Mouse (Mus musculus): ENCODE results near the gene Tm9sf4.

DNA sequence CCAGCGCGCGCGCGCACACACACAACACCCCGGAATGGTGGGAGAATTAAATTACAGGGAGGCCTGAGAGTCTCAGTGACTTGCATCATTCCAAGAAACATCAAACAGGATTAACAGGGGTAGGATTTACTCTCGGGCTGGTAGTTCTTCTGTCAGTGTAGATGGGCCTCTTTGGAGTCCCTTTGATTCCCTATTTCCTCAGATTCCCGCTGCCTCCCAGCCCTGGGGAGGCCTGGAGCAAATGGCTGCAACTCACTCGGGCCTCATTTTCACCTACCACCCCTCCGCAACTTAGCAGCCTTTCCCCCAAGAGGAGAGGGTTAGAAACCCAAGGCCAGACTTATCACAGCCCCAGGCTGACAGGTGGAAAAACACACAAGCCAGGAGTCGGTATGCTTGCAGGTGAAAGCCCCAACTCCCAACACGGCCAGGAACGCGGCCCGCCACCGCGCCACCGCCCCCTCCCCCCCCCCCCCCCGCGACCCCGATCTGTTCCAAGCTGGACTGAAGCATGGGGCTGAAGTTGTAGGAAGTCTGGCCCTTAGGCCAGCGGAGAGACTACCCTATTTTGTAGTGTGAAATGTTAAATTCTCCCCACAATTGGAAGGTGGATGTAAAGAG is 78.9 kb downstream of the Tm9sf4 start:
- TF ChIP-seq CTCF (IDR thresholded peaks at IDR 0.05; ENCODE audit: low read depth) (no peak), EP300 (IDR thresholded peaks at IDR 0.05; ENCODE audit: low read depth) (no peak)

All from heart, postnatal 0 days (tissue).